Mouse (Mus musculus): ENCODE measurements around the gene Ccdc57.
A peak's percentile ranks its signal among the peaks of the same experiment; 100 is the strongest.

Gene Ccdc57

DNA sequence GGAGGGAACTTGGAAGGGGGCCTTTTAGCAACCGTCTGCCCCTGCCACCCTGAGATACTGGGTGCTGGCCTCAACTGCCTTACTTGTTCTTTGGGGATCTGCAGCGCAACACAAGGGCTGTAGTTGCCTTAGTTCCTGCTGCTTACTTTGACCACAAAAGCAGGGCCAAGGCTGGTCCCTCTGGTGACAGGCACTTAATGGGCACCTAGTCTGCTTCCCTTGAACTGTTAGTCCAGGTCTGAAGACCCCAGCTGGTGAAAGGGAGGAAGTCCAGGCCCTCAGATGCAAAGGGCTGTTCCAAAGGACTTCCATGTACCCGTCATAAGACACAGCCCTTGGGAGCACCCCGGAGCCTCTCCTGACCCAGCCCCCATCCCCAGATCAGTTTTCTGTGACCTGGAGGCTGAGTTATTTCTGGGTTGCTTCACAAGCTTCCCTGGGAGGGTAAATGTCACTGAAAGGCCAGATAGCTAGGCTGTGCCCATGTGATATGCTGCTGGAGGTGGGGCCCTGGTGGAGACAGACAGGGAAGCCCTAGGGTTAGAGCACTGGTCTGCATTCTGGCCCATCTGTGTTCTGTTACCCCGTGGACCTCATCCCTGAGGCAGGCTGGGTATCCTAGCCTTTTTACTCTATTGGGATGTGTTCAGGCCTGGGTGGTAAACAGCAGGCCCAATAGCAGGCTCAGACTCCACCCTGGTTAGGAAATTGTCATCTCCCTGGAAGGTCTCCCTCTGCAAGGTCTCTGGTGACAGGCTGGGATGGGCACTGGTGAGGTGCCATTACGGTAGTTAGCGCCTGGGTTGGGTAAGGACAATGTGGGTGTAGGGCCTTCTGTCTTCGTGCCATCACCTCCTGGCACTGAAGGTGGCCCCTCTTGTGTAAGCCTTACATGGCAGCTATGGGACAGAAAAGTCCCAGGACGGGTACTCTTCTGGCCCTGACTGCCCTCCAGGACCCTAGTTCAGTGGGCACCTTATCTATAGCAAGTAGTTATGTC, 19.4 kb upstream of the Ccdc57 start:
- DNase-seq (ENCODE audit: extremely low spot score, low read depth, low spot score) = no peak

GRCm38 (mm10) chr11:120951237-120951636, 18.6 kb upstream of the Ccdc57 start:
- DNase-seq (ENCODE audit: extremely low spot score, low read depth, low spot score) = no peak

DNA sequence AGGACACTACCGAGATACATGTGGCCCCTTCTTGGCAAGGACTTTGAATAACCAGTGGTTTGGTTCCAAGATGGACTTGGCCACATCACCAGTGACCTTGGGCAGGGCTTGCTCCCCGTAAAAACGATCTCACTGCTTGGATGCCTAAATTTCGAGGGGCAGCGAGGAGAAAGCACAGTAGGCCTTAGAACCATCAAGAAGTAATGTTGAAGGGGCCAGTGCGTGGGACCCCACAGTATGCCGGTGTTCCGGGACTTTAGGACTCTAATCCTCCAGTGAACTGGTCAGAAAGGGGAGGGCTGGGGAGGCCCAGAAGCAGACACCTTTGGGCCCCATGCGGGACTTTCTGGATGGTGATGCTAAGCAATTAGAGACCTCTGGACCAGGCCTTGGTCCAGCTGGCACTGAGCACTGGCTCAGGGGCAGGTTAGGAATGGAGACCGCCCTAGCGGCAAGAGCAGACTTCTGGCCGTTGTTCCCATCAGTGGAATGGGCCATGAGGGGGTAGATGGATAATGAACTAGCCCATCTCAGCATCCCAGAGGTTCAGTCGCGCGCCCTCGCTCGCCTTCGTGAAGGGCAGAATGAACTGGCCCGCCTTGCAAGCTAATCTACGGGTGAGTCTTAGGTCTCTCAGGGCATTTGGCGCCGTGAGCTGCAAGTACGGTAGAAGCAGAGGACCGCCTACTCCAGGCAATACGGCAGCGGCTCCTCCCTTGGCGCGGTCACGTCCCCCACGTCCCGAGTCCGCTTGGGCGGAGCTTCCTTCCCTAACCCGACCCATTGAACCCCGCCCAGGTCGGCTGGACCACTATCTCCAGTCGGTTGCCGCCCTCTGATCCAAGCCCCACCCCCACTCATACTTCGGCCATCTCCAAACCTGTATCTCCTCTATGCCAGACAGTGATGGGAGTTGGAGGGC, 17.9 kb upstream of the Ccdc57 start:
- DNase-seq (ENCODE audit: extremely low spot score, low read depth, low spot score) = peak; percentile 61

- no peak for DNase-seq (ENCODE audit: extremely low spot score, low read depth, low spot score)
Observed at GRCm38 (mm10) chr11:120949863-120950262, 17.2 kb upstream of the Ccdc57 start.

DNA sequence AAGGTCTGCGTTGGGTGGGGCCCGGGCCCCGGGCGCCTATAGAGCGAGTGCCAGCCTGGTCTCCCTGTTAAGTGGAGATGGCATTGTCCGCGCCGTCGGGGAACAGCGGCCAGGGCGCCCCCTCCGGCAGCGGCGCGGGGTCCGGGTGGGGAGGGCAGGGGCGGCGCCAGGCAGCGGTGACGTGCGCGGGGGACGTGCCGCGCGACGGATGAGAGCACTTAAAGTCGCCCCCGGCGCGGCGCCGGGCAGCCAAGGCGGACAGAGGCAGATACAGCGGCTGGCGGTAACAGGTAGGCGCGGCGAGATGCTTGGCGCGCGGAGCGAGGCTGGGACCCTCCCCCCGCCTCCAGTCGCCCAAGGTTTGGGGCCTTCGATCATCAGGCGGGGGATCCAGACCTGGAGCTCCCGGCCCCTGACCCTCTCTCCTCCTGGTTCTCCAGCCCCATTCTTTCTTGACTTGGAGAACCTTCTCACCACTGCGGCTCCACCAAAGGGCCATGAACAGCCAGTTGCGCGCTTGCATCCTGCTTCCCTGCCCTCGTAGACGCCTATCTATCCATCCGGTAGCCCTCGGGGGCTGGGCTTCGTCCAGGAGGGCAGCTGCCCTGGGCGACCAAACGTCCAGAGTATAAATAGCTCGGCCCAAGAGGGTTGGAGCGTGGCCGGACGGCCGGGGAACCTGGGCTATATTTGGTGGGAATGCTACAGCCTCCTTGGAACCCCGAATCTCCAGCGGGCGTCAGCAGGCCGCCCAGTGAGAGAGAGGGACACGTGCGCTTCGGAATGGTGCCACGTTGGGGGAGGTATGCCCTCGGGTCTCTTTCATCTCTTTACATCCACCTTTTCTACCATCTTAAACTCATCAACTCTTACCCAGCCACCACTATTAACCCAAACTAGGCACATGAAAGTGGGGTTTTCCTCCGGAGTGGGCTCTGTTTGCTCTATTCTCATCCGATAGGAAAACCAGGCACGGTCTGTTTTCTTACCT, 16.5 kb upstream of the Ccdc57 start:
- DNase-seq (ENCODE audit: extremely low spot score, low read depth, low spot score) = no peak

GRCm38 (mm10) chr11:120948328-120948727, 15.7 kb upstream of the Ccdc57 start, which contains the start of gene Slc16a3:
Gene Slc16a3 (plus strand): TSS chr11:120948480.
- no peak for DNase-seq (ENCODE audit: extremely low spot score, low read depth, low spot score)

- DNase-seq (ENCODE audit: extremely low spot score, low read depth, low spot score) = no peak
Observed at GRCm38 (mm10) chr11:120945926-120946325, 13.3 kb upstream of the Ccdc57 start.

DNA sequence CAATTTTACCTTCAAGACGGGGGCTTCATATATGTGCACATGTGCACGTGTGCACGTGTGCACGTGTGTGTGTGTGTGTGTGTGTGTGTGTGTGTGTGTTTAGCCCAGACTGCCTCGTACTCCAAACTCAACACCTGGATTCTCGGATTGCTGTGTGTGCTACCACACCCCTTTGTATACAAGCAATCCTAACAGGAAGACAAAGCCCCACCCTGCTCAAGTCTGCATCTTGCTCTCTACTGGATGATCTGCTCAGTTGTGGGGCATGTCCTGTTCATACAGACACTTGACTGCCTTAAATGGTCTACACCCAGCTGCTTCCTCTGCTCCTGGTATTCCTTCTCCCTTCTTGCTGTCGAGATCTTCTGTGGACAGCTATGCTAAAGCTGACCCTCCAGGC, 12.6 kb upstream of the Ccdc57 start:
- no peak for DNase-seq (ENCODE audit: extremely low spot score, low read depth, low spot score)

DNA sequence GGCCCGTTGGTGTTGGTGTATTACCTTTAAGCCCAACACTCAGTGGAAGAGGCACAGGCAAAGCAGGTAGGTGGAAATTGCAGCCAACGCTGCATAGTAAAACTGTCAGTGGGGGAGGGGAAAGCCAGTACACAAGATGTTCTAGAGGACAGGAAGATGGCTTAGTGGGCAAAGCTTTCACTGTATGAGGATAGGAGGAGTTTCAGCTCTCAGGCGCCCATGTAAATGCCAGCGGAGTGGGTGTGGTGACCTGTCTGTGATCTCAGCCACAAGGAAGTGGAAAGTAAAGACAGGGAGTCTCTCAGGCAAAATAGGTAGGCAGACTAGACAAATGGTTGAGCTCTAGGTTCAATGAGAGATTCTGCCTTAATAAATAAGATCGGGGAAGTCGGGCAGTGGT, 8.3 kb upstream of the Ccdc57 start:
- no peak for DNase-seq (ENCODE audit: extremely low spot score, low read depth, low spot score)

DNA sequence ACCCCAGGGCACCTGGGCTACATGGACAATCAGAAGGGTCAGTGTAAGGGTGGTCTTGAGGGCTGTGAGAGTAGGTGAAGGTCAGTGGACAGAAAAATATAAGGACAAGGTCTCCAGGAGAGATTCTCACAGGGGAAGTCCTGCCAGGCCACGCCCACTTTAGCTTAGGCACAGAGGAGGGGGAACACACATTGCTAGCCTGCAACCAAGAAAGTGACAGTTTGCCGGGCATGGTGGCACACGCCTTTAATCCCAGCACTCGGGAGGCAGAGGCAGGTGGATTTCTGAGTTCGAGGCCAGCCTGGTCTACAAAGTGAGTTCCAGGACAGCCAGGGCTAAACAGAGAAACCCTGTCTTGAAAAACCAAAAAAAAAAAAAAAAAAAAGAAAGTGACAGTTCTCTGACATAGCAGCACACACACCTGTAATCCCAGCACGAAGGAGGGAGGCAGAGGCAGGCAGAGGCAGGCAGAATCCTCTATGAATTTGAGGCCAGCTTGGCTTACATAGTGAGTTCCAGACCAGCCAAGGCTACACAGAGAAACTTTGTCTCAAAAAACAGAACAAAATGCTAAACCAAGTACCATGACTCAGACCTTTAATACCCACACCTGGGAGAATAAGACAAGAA, 7.2 kb upstream of the Ccdc57 start:
- DNase-seq (ENCODE audit: extremely low spot score, low read depth, low spot score) = no peak

DNA sequence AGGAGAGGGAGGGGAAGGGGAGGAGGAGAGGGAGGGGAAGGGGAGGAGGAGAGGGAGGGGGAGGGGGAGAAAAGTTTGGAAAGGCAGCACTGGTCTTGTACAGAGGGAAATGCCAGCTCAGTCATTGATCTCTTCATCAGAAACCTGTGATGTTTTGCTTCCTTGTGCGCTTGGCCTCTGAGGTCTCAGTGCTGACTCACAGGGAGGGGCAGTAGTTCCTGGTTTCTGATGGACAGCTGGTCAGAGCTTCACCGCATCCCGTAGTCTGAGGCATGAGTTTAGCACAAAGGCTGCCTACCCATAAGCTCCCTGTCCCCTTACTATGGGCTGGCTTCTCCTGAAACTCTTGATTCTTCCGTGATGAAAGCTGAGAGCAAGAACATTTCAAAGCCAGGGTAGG, 6.1 kb upstream of the Ccdc57 start:
- no peak for DNase-seq (ENCODE audit: extremely low spot score, low read depth, low spot score)

- no peak for DNase-seq (ENCODE audit: extremely low spot score, low read depth, low spot score)
Observed at GRCm38 (mm10) chr11:120937976-120938375, 5.3 kb upstream of the Ccdc57 start.

DNA sequence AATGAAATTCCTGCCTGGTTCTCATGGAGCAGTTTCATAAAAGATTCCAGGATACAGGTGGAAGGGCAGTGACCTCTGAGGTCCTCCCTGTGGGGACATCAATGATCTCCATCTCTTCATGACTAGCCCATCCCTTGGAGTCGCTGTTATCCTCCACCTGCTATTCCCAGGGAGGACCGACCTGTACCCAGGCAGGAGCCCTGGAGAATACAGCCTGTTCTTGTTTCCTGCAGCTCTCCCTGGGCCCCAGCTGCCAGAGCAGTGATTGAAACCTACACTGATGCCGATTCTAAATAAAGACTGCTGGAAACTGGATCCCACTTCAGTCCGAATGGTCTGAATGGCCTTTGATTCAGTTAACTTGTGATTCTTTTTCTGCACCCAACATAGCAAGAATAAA, 1.2 kb downstream of the Ccdc57 start:
- DNase-seq (ENCODE audit: extremely low spot score, low read depth, low spot score) = no peak

DNA sequence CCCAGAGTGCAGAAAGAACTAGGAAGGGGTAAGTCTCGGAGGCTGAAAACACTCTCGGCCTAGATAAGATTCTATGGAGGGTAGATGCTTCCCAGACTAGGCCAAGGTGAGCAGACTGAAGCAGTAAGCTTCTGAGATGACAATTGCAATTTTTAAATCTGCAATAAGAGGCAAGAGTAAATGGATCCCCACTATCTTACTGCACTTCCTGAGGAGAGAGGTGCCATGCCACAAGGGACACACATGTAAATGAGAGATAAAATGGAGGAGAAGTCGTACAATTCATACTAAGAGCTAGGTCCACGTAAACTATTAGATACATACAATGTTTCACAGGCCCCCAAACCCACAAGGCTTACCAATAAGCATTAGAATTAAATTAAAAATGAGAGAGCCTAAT, 4.2 kb downstream of the Ccdc57 start:
- DNase-seq (ENCODE audit: extremely low spot score, low read depth, low spot score) = no peak

- DNase-seq (ENCODE audit: extremely low spot score, low read depth, low spot score) = no peak
Observed at GRCm38 (mm10) chr11:120922528-120922927, 10.1 kb downstream of the Ccdc57 start.

DNA sequence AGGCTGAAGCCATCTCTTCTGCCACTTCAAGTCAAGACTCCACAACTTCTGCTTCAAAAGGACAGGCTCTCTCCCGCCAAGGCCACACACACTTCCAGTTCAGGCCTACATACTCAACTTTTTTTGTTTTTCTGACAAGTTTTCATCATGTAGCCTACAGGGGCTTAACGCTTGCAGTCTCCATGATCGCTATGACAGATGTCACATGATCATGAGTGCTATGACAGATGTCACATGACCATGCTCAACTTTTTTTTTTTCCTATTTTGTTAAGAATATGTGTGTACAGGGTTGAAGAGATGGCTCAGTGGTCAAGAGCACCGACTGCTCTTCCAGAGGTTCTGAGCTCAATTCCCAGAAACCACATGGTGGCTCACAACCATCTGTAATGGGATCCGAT, 14.9 kb downstream of the Ccdc57 start:
- DNase-seq (ENCODE audit: extremely low spot score, low read depth, low spot score) = no peak

GRCm38 (mm10) chr11:120916477-120916876, 16.2 kb downstream of the Ccdc57 start:
- DNase-seq (ENCODE audit: extremely low spot score, low read depth, low spot score) = no peak

DNA sequence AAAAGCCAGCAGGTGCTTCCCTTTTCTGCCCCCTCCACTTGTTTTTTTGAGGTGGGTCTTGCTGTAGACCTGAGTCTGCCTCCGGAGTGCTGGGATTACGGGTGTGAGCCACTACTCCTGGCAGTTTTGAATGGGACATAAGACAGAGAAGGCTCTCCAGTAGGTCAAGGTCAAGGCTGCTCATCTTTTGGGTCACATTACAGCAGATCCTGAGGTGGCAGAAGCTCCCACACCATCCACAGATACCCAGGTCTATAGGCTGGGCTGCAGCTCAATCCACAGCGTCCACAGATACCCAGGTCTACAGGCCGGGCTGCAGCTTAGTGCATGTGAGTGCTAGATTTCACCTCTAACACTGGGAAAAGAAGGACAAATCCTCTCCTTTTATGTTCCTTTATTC, 18.9 kb downstream of the Ccdc57 start:
- DNase-seq (ENCODE audit: extremely low spot score, low read depth, low spot score) = no peak

GRCm38 (mm10) chr11:120905430-120905873, 27.2 kb downstream of the Ccdc57 start:
- DNase-seq (ENCODE audit: extremely low spot score, low read depth, low spot score) = peak; percentile 42

DNA sequence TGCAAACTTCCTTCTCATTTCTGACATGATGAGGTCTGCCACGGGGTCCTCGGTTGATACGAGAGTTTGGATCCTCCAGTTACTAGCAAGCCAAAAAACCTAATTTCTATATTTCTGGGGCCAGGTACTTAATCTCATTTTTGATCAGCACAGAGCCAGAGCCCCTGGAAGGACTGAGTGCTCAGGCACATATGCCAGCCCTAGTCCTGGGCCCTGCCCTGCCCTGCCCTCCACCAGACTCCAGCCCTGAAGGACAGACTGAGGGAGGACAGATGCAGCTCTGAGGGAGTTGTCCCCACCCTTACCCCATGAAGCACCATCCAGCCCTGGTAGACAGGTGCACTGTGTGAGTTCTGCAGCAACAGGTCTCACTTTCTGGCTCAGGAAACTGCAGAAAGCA, 28.1 kb downstream of the Ccdc57 start:
- DNase-seq (ENCODE audit: extremely low spot score, low read depth, low spot score) = no peak

Measured in hindlimb bud, embryonic 11.5 days (tissue).